Mouse (Mus musculus) MEL (cell line): ENCODE results near the gene Agtr1a. TPM values are rescaled to one million over a fixed set of nuclear protein-coding genes. Genes with fewer than 3 reads are reported as not detected.

Experiments used
- DNase-seq: peaks from one replicate; pipeline ENCODE4 v3.0.0; 2011; ENCODE audit warnings: low read depth, low spot score
- H3K27ac ChIP-seq: 2 replicates; pipeline ENCODE4 v1.5.1; 2012; ENCODE audit warnings: low read depth, mild to moderate bottlenecking, control low read depth, low read length, moderate library complexity; ENCODE audit not compliant: control insufficient read depth
- H3K27me3 ChIP-seq, 2 experiments: fragments of 150-350 bp in 1 of 2; sonication (generic) in 1 of 2; 2 replicates each; pipeline ENCODE4 v1.6.1; 2012; ENCODE audit warnings: low read length in 2 of 2, mild to moderate bottlenecking in 2 of 2, improper control_type of control experiment in 1 of 2, moderate library complexity in 1 of 2; ENCODE audit not compliant: insufficient read depth in 2 of 2, control insufficient read depth in 1 of 2
- H3K36me3 ChIP-seq, 2 experiments: 2 replicates each; pipeline ENCODE4 v1.6.1; 2012 to 2014; ENCODE audit warnings: low read length in 2 of 2, improper control_type of control experiment in 1 of 2, inconsistent platforms in 1 of 2, mild to moderate bottlenecking in 1 of 2; ENCODE audit not compliant: insufficient read depth in 2 of 2, control insufficient read depth in 1 of 2
- H3K4me1 ChIP-seq, 2 experiments: fragments of 150-350 bp in 1 of 2; sonication (generic) in 1 of 2; 2 replicates each; pipeline ENCODE4 v1.6.1; 2012; ENCODE audit warnings: low read length in 2 of 2, improper control_type of control experiment in 1 of 2, mild to moderate bottlenecking in 1 of 2; ENCODE audit not compliant: insufficient read depth in 2 of 2, control insufficient read depth in 1 of 2
- H3K4me3 ChIP-seq, 2 experiments: fragments of 150-350 bp in 1 of 2; sonication (generic) in 1 of 2; 2 replicates each; pipeline ENCODE4 v1.5.1; 2012; ENCODE audit warnings: low read depth in 2 of 2, low read length in 2 of 2, mild to moderate bottlenecking in 2 of 2, moderate library complexity in 2 of 2, control low read depth in 1 of 2, improper control_type of control experiment in 1 of 2; ENCODE audit not compliant: control insufficient read depth in 1 of 2, insufficient read depth in 1 of 2
- H3K79me2 ChIP-seq: 2 replicates; pipeline ENCODE4 v1.6.1; 2012; ENCODE audit warnings: mild to moderate bottlenecking, low read length, moderate library complexity; ENCODE audit not compliant: control insufficient read depth, poor library complexity, insufficient read depth
- H3K9ac ChIP-seq: 2 replicates; pipeline ENCODE4 v1.6.1; 2012; ENCODE audit warnings: low read depth, mild to moderate bottlenecking, control low read depth, low read length, moderate library complexity; ENCODE audit not compliant: control insufficient read depth, poor library complexity, severe bottlenecking
- H3K9me3 ChIP-seq: fragments of 150-350 bp; sonication (generic); replicated peaks from 2 replicates; pipeline ENCODE4 v1.6.1; 2012; ENCODE audit warnings: mild to moderate bottlenecking, low read length, improper control_type of control experiment, moderate library complexity; ENCODE audit not compliant: insufficient read depth
- CTCF ChIP-seq, 3 experiments: IDR thresholded peaks in 2 of 3; conservative IDR thresholded peaks in 1 of 3; 2 replicates each; pipeline ENCODE4 v1.5.1; 2011 to 2012; ENCODE audit warnings: low read length in 3 of 3, low read depth in 2 of 3, mild to moderate bottlenecking in 2 of 3, improper control_type of control experiment in 1 of 3, inconsistent platforms in 1 of 3, mixed read lengths in 1 of 3, moderate library complexity in 1 of 3; ENCODE audit not compliant: control insufficient read depth in 1 of 3, insufficient read depth in 1 of 3, poor library complexity in 1 of 3, severe bottlenecking in 1 of 3
- ELF1 ChIP-seq: IDR thresholded peaks from 2 replicates; pipeline ENCODE4 v1.6.1; 2014; ENCODE audit warnings: low read depth, mild to moderate bottlenecking, inconsistent platforms, low read length, improper control_type of control experiment, moderate library complexity
- EP300 ChIP-seq, 2 experiments: IDR thresholded peaks; 2 replicates each; pipeline ENCODE4 v1.6.1; 2011; ENCODE audit warnings: improper control_type of control experiment in 2 of 2, low read length in 2 of 2, low read depth in 1 of 2, mild to moderate bottlenecking in 1 of 2
- ETS1 ChIP-seq: IDR thresholded peaks from 2 replicates; pipeline ENCODE4 v1.6.1; 2012; ENCODE audit warnings: low read depth, mild to moderate bottlenecking, inconsistent platforms, low read length, improper control_type of control experiment, moderate library complexity
- GABPA ChIP-seq: IDR thresholded peaks from 2 replicates; pipeline ENCODE4 v1.6.1; 2012; ENCODE audit warnings: low read depth, mild to moderate bottlenecking, inconsistent platforms, low read length, improper control_type of control experiment, moderate library complexity
- HCFC1 ChIP-seq: IDR thresholded peaks from 2 replicates; pipeline ENCODE4 v1.6.1; 2012; ENCODE audit warnings: low read depth, mild to moderate bottlenecking, inconsistent platforms, low read length, improper control_type of control experiment, moderate library complexity
- KAT2A ChIP-seq: conservative IDR thresholded peaks from 2 replicates; pipeline ENCODE4 v1.6.1; 2012; ENCODE audit warnings: low read depth, low read length, improper control_type of control experiment, inconsistent platforms
- MAX ChIP-seq: IDR thresholded peaks from 2 replicates; pipeline ENCODE4 v1.6.1; 2011; ENCODE audit warnings: low read length, improper control_type of control experiment
- MAZ ChIP-seq: IDR thresholded peaks from 2 replicates; pipeline ENCODE4 v1.6.1; 2012; ENCODE audit warnings: low read depth, mild to moderate bottlenecking, inconsistent platforms, low read length, improper control_type of control experiment
- MYB ChIP-seq: IDR thresholded peaks from 2 replicates; pipeline ENCODE4 v1.6.1; 2011; ENCODE audit warnings: mild to moderate bottlenecking, low read depth, low read length, improper control_type of control experiment
- NELFE ChIP-seq: IDR thresholded peaks from 2 replicates; pipeline ENCODE4 v1.6.1; 2011; ENCODE audit warnings: low read depth, low read length, improper control_type of control experiment
- POLR2AphosphoS2 ChIP-seq: IDR thresholded peaks from 2 replicates; pipeline ENCODE4 v1.6.1; 2011; ENCODE audit warnings: low read length, improper control_type of control experiment
- RCOR1 ChIP-seq: IDR thresholded peaks from 2 replicates; pipeline ENCODE4 v1.6.1; 2012; ENCODE audit warnings: low read depth, mild to moderate bottlenecking, inconsistent platforms, low read length, improper control_type of control experiment
- SIN3A ChIP-seq: IDR thresholded peaks from 2 replicates; pipeline ENCODE4 v1.6.1; 2012; ENCODE audit warnings: low read length, improper control_type of control experiment, inconsistent platforms
- SMC3 ChIP-seq: IDR thresholded peaks from 2 replicates; pipeline ENCODE4 v1.6.1; 2011; ENCODE audit warnings: low read depth, low read length, improper control_type of control experiment
- TAL1 ChIP-seq: IDR thresholded peaks from 2 replicates; pipeline ENCODE4 v1.6.1; 2012; ENCODE audit warnings: mild to moderate bottlenecking, inconsistent platforms, low read length, moderate library complexity, mixed read lengths
- USF1 ChIP-seq: IDR thresholded peaks from 2 replicates; pipeline ENCODE4 v1.6.1; 2014; ENCODE audit warnings: low read depth, mild to moderate bottlenecking, inconsistent platforms, low read length, improper control_type of control experiment, moderate library complexity
- ZC3H11A ChIP-seq: IDR thresholded peaks from 2 replicates; pipeline ENCODE4 v1.6.1; 2012; ENCODE audit warnings: low read depth, mild to moderate bottlenecking, inconsistent platforms, low read length, improper control_type of control experiment
- ZKSCAN1 ChIP-seq: IDR thresholded peaks from 2 replicates; pipeline ENCODE4 v1.6.1; 2012; ENCODE audit warnings: low read depth, mild to moderate bottlenecking, inconsistent platforms, low read length, improper control_type of control experiment, moderate library complexity
- polyA plus RNA-seq, 2 experiments: library from polyadenylated mRNA; stranded (reverse) in 1 of 2; unstranded in 1 of 2; fragments of >175 nt in 1 of 2; fragments of >200 nt in 1 of 2; gene quantifications; 2 replicates each; pipeline versions ENCODE4 v1.2.1 to v1.2.4; 2012; ENCODE audit warnings: low replicate concordance in 2 of 2, low read depth in 1 of 2; ENCODE audit not compliant: insufficient read length in 2 of 2, insufficient read depth in 1 of 2, missing spikeins in 1 of 2
- total RNA-seq: library from RNA; depleted of rRNA; stranded (reverse); fragments of 300-350 nt; gene quantifications from 2 replicates; pipeline ENCODE4 v1.2.3, GENCODE M21; 2012

Agtr1a gene
- total and polyA plus RNA-seq, 3 experiments: 2.7 to 3.0 TPM; not detected in 1

- no peaks in the 10 kb centered on the region for H3K4me1 ChIP-seq
- no peaks in the 10 kb centered on the region for H3K79me2 ChIP-seq
Observed at GRCm38 (mm10) chr13:30418611-30419010, 82.4 kb downstream of the Agtr1a start.

GRCm38 (mm10) chr13:30427008-30427407, 90.8 kb downstream of the Agtr1a start:
- Histone ChIP-seq H3K79me2 (no peaks in the 10 kb centered on the region), H3K36me3 (no peaks in the 10 kb centered on the region), H3K27ac (no peak overlapping the region), H3K4me1 (no peaks in the 10 kb centered on the region), H3K9me3 (no peaks in the 10 kb centered on the region), H3K4me3 (no peak overlapping the region), H3K27me3 (peaks cover 0 to 2% of the 10 kb centered on the region in 2 experiments; a peak in 2 of 4 replicates), H3K9ac (no peak overlapping the region)
- DNase-seq: no peak
- TF ChIP-seq MYB: no peak

More at GRCm38 (mm10) chr13:30418611-30419010, 82.4 kb downstream of the Agtr1a start:
- no peak for DNase-seq
- H3K36me3 ChIP-seq: no peaks in the 10 kb centered on the region
- H3K4me3 ChIP-seq: no peak overlapping the region
- no peaks in the 10 kb centered on the region; a peak in 1 of 4 replicates for H3K27me3 ChIP-seq
- no peak overlapping the region for H3K27ac ChIP-seq
- H3K9me3 ChIP-seq: no peaks in the 10 kb centered on the region
- TF ChIP-seq GABPA: no peak
- TF ChIP-seq SMC3: no peak
- no peak for TF ChIP-seq ZKSCAN1
- no peak for TF ChIP-seq NELFE
- TF ChIP-seq USF1: no peak
- no peak for TF ChIP-seq POLR2AphosphoS2
- TF ChIP-seq ZC3H11A: no peak
- TF ChIP-seq ETS1: no peak
- no peak for TF ChIP-seq SIN3A
- TF ChIP-seq HCFC1: no peak
- no peak for TF ChIP-seq EP300 (IDR thresholded peaks at IDR 0.05; ENCODE audit: low read depth in 1 of 2, low read length in 2 of 2)
- TF ChIP-seq TAL1: no peak
- no peak for TF ChIP-seq MAX
- TF ChIP-seq ELF1: no peak
- TF ChIP-seq KAT2A: no peak
- TF ChIP-seq CTCF (IDR thresholded peaks at IDR 0.05 in 2 of 3, conservative IDR thresholded peaks at IDR 0.05 in 1 of 3; ENCODE audit: control insufficient read depth in 1 of 3, insufficient read depth in 1 of 3, low read depth in 2 of 3, low read length in 3 of 3, poor library complexity in 1 of 3, severe bottlenecking in 1 of 3): no peak
- TF ChIP-seq MAZ: no peak
- no peak for TF ChIP-seq RCOR1
- TF ChIP-seq MYB: no peak
- no peak overlapping the region for H3K9ac ChIP-seq
